Mouse (Mus musculus): ENCODE measurements around the gene Gm49450. TPM values are rescaled to one million over a fixed set of nuclear protein-coding genes. Genes with fewer than 3 reads are reported as not detected.

Gm49450 gene
- polyA plus RNA-seq (2012; fragmentation: generic; extraction: Trizol) = 0.22 TPM
- long read RNA-seq, experiment 1, partial matches to known transcripts = 1 of 130 reads
- long read RNA-seq, experiment 1, other reads (novel, unspliced or antisense) = 129 of 130 reads
- long read RNA-seq, experiment 2, partial matches to known transcripts = 34 of 38 reads
- long read RNA-seq, experiment 2, other reads (novel, unspliced or antisense) = 4 of 38 reads

GRCm38 (mm10) chr15:98953401-98954356 lies at the start of gene Gm49450, which contains the start of gene Tuba1a:
Gene Gm49450 (minus strand): TSS chr15:98953551.
Gene Tuba1a (minus strand): TSS chr15:98953703.
- no peaks in the 10 kb centered on the region for H3K27me3 ChIP-seq (ENCODE audit: control insufficient read depth, insufficient read depth, insufficient read length)
- peak within 1 kb of the TSS; percentile 99 for H3K4me3 ChIP-seq (ENCODE audit: insufficient read depth, poor library complexity, severe bottlenecking)
- H3ac ChIP-seq (ENCODE audit: control insufficient read depth, insufficient read length, low read depth) = peak within 1 kb of the TSS; percentile 56
- H3K79me2 ChIP-seq (ENCODE audit: control insufficient read depth, insufficient read depth) = peaks cover 26% of the 10 kb centered on the region
- H3K79me3 ChIP-seq (ENCODE audit: low read depth) = peaks cover 22% of the 10 kb centered on the region
- TF ChIP-seq CEBPB (IDR thresholded peaks at IDR 0.05; ENCODE audit: low read depth) = peak; percentile 76
- TF ChIP-seq USF1 (IDR thresholded peaks at IDR 0.05; ENCODE audit: low read depth) = no peak
- peak; percentile 37 for TF ChIP-seq MAX (IDR thresholded peaks at IDR 0.05)
- H3K36me3 ChIP-seq (ENCODE audit: control insufficient read depth, insufficient read depth) = peaks cover 27% of the 10 kb centered on the region

- H3K79me3 ChIP-seq (ENCODE audit: low read depth) = no peaks in the 10 kb centered on the region
- TF ChIP-seq MAX (IDR thresholded peaks at IDR 0.05) (no peak), MYOD1 (IDR thresholded peaks at IDR 0.05; ENCODE audit: control insufficient read depth, insufficient read length, low read depth) (no peak), MYOG (IDR thresholded peaks at IDR 0.05; ENCODE audit: control insufficient read depth, extremely low read depth, insufficient read length) (no peak), CTCF (IDR thresholded peaks at IDR 0.05; ENCODE audit: control insufficient read depth, insufficient read depth, insufficient read length) (no peak), CEBPB (IDR thresholded peaks at IDR 0.05; ENCODE audit: low read depth) (no peak), FOSL1 (IDR thresholded peaks at IDR 0.05; ENCODE audit: insufficient read depth, low read length, poor library complexity, severe bottlenecking) (no peak), USF1 (IDR thresholded peaks at IDR 0.05; ENCODE audit: low read depth) (no peak)
- H3ac ChIP-seq (ENCODE audit: control insufficient read depth, insufficient read length, low read depth) = no peak overlapping the region
- no peaks in the 10 kb centered on the region for H3K27me3 ChIP-seq (ENCODE audit: control insufficient read depth, insufficient read depth, insufficient read length)
- H3K36me3 ChIP-seq (ENCODE audit: control insufficient read depth, insufficient read depth) = no peaks in the 10 kb centered on the region
- no peak overlapping the region for H3K4me3 ChIP-seq (ENCODE audit: insufficient read depth, poor library complexity, severe bottlenecking)
- no peaks in the 10 kb centered on the region for H3K79me2 ChIP-seq (ENCODE audit: control insufficient read depth, insufficient read depth)
Measured at GRCm38 (mm10) chr15:99001451-99001931, 48.1 kb upstream of the Gm49450 start.

- no peak for TF ChIP-seq MYOD1 (IDR thresholded peaks at IDR 0.05; ENCODE audit: control insufficient read depth, insufficient read length, low read depth)
- no peak for TF ChIP-seq MYOG (IDR thresholded peaks at IDR 0.05; ENCODE audit: control insufficient read depth, extremely low read depth, insufficient read length)
- TF ChIP-seq FOSL1 (IDR thresholded peaks at IDR 0.05; ENCODE audit: insufficient read depth, low read length, poor library complexity, severe bottlenecking) = no peak
- no peak for TF ChIP-seq CTCF (IDR thresholded peaks at IDR 0.05; ENCODE audit: control insufficient read depth, insufficient read depth, insufficient read length)
- no peak for TF ChIP-seq MAX (IDR thresholded peaks at IDR 0.05)
- TF ChIP-seq CEBPB (IDR thresholded peaks at IDR 0.05; ENCODE audit: low read depth) = no peak
- no peak for TF ChIP-seq USF1 (IDR thresholded peaks at IDR 0.05; ENCODE audit: low read depth)
- no peak overlapping the region for H3K4me3 ChIP-seq (ENCODE audit: insufficient read depth, poor library complexity, severe bottlenecking)
Measured at GRCm38 (mm10) chr15:99000535-99001283, 47.4 kb upstream of the Gm49450 start.

GRCm38 (mm10) chr15:98998775-98999157 lies 45.4 kb upstream of the Gm49450 start:
- H3K36me3 ChIP-seq (ENCODE audit: control insufficient read depth, insufficient read depth) = no peaks in the 10 kb centered on the region

More at GRCm38 (mm10) chr15:99000535-99001283, 47.4 kb upstream of the Gm49450 start:
- H3K79me2 ChIP-seq (ENCODE audit: control insufficient read depth, insufficient read depth) = no peaks in the 10 kb centered on the region
- H3K36me3 ChIP-seq (ENCODE audit: control insufficient read depth, insufficient read depth) = no peaks in the 10 kb centered on the region
- H3K79me3 ChIP-seq (ENCODE audit: low read depth) = no peaks in the 10 kb centered on the region
- no peaks in the 10 kb centered on the region for H3K27me3 ChIP-seq (ENCODE audit: control insufficient read depth, insufficient read depth, insufficient read length)
- no peak overlapping the region for H3ac ChIP-seq (ENCODE audit: control insufficient read depth, insufficient read length, low read depth)

More at GRCm38 (mm10) chr15:98998775-98999157, 45.4 kb upstream of the Gm49450 start:
- Histone ChIP-seq H3K79me2 (ENCODE audit: control insufficient read depth, insufficient read depth) (no peaks in the 10 kb centered on the region), H3ac (ENCODE audit: control insufficient read depth, insufficient read length, low read depth) (no peak overlapping the region), H3K4me3 (ENCODE audit: insufficient read depth, poor library complexity, severe bottlenecking) (no peak overlapping the region), H3K27me3 (ENCODE audit: control insufficient read depth, insufficient read depth, insufficient read length) (no peaks in the 10 kb centered on the region), H3K79me3 (ENCODE audit: low read depth) (no peaks in the 10 kb centered on the region)
- TF ChIP-seq MYOD1 (IDR thresholded peaks at IDR 0.05; ENCODE audit: control insufficient read depth, insufficient read length, low read depth) = no peak
- TF ChIP-seq USF1 (IDR thresholded peaks at IDR 0.05; ENCODE audit: low read depth) = no peak
- TF ChIP-seq MAX (IDR thresholded peaks at IDR 0.05) = no peak
- no peak for TF ChIP-seq CTCF (IDR thresholded peaks at IDR 0.05; ENCODE audit: control insufficient read depth, insufficient read depth, insufficient read length)
- TF ChIP-seq MYOG (IDR thresholded peaks at IDR 0.05; ENCODE audit: control insufficient read depth, extremely low read depth, insufficient read length) = no peak
- TF ChIP-seq CEBPB (IDR thresholded peaks at IDR 0.05; ENCODE audit: low read depth) = no peak
- TF ChIP-seq FOSL1 (IDR thresholded peaks at IDR 0.05; ENCODE audit: insufficient read depth, low read length, poor library complexity, severe bottlenecking) = no peak
